Mouse (Mus musculus): ENCODE measurements around the gene Ulk4. TPM values are rescaled to one million over a fixed set of nuclear protein-coding genes. Genes with fewer than 3 reads are reported as not detected.
"Not testable (repeated sequence)": the region's sequence is repeated elsewhere in the genome, so short reads cannot be mapped to it uniquely, and the experiment has no call there.

Gene Ulk4
- polyA plus RNA-seq, 1 experiment, result 0.43 TPM

DNA sequence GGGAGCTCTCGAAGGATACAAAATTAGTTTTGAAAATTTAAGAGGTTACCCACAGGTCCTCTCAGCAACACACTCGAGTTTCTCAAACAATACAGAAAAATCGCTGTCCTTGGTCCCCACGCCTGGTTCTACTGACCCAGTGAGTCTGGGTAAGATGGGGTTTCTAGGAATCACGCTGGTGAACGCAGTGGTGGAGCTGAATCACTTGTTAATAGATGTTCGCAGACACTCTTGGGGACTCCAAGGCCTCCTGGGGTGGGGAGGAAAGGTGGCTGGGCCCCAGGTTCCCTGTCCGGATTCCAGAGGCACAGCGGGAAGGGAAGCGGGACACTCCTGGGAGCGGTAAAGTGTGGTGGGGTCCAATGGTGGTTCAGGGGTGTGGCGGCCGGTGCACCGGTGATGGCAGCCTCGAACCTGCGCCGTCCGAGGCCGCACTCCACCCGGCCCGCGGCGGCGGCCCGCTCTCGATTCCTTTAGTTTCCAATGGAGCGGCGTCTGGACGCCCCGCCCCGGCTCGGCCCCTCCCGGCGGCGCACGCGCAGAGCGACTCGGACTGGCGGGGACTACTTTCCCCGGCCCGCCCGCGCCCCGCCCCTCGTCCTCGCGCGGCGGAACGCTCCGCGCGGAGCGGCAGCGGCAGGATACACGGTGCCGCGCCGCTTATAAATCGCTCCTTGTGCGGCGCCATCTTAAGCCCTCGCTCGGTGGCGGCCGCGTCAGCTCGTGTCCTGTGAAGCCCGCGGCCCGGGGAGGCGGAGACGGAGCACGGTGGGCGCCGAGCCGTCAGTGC, 344.0 kb downstream of the Ulk4 start:
- DNase-seq (ENCODE audit: low read depth, low spot score), result no peak
- 5% methylated on average over 78 of the region's 78 CpGs for WGBS

- DNase-seq (ENCODE audit: low read depth, low spot score), result no peak
- WGBS, result 30% methylated on average over 6 of the region's 6 CpGs
Measured at GRCm38 (mm10) chr9:120932371-120932770, 344.6 kb downstream of the Ulk4 start.

- no peak for DNase-seq (ENCODE audit: low read depth, low spot score)
- 57% methylated on average over 8 of the region's 8 CpGs for WGBS
Measured at GRCm38 (mm10) chr9:120930811-120931210, 346.2 kb downstream of the Ulk4 start.

GRCm38 (mm10) chr9:120930021-120930420, 347.0 kb downstream of the Ulk4 start:
- 96% methylated on average over 12 of the region's 12 CpGs for WGBS
- no peak for DNase-seq (ENCODE audit: low read depth, low spot score)

GRCm38 (mm10) chr9:120929081-120929480, 347.9 kb downstream of the Ulk4 start, which contains the start of gene Ctnnb1:
Ctnnb1 (plus strand) TSS chr9:120929216.
- 92% methylated on average over 11 of the region's 11 CpGs for WGBS
- DNase-seq (ENCODE audit: low read depth, low spot score), result no peak

DNA sequence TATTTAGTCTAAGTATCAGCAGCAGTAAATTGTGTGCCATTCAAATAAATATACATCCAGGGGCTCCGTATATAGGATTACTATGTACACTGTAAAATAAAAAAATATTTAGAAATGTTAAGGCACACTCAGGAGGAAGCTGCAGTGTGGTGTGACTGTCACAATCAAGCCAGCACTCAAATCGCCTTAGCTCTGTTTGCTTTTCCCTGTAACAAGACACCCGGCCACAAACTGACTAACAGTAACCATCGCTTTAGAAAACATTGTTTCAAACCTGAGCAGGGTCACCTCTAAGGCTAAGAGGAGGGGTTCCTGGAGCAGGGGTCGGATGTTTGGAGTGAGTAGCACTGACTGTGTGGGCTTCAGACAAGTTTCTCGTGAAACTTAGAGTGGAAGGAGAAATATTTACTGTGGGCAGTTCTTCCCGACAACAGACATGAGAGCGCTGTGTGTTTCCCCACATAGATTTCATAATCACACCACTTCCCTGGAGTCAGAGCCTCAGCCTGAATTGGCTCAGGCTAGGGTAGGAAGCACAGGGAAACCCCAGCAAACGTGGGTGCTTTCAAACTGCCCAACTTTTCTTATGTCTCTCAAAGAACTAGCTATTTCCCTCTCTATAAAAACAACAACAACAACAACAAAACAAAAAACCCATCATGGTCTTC, 349.9 kb downstream of the Ulk4 start:
- WGBS, result 15% methylated on average over 9 of the region's 9 CpGs
- DNase-seq (ENCODE audit: low read depth, low spot score), result no peak

DNA sequence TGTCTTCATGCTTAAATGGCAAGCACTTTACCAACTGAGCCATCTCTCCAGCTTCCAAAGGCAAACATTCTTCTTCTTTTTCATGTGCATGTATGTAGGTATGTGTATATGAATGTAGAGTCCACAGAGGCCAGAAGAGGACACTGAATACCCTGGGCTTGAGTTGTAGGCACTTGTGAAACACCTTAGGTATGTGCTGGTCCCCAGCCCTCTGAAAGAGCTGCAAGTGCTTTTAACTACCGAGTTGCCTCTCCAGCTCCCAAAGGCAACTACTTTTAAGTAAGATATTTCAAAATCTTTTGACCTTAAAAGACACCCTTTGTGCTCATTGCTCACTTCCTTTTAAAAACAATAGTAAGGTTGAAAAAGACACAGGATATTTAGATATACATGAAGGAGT, 350.9 kb downstream of the Ulk4 start:
- DNase-seq (ENCODE audit: low read depth, low spot score), result no peak
- 52% methylated on average over 1 of the region's 1 CpGs for WGBS

- WGBS, result 38% methylated on average over 5 of the region's 5 CpGs
- no peak for DNase-seq (ENCODE audit: low read depth, low spot score)
Measured at GRCm38 (mm10) chr9:120919130-120919529, 357.9 kb downstream of the Ulk4 start.

DNA sequence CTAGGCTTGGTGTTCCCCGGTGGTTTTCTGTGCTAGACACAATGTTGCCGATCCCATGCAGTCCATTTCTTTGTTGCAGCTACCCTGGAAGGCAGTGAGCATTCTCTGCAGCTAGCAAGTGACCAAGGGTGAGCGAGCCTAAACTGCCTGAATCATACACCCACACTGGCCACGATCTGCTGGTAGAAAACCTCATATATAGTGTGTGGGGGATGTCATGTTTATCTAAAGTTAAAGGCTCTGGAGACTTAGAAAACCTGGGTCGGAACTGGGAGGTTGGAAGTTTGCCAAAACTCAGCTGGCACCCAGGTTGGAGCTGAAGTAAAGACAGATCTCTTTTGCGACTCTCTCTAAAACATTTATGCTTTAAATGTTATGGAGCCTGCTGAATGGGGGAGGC, 358.4 kb downstream of the Ulk4 start:
- 24% methylated on average over 6 of the region's 6 CpGs for WGBS
- DNase-seq (ENCODE audit: low read depth, low spot score), result no peak

DNA sequence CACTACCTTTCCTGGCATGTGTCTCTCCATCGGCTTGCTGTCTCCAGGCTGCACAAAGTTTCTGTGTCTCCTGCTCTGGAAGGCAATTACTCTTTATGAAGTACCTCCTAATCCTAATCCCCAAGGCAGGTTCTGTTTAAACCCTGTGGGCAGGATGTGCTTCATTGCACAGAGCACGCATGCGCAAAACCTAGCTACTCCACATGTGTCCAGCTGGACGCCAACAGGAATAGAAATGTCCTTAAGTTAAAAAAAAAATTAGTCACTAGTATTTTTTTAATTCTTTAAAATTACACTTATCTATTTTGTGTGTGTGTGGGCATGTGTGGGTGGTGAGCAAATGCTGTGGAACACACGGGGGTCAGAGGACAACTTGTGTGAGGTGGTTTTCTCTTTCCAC, 358.8 kb downstream of the Ulk4 start:
- WGBS, result 80% methylated on average over 5 of the region's 5 CpGs
- no peak for DNase-seq (ENCODE audit: low read depth, low spot score)

GRCm38 (mm10) chr9:120917619-120918018, 359.4 kb downstream of the Ulk4 start:
- not testable (repeated sequence) for DNase-seq (ENCODE audit: low read depth, low spot score)
- WGBS, result 98% methylated on average over 2 of the region's 2 CpGs

- 83% methylated on average over 14 of the region's 14 CpGs for WGBS
- DNase-seq (ENCODE audit: low read depth, low spot score), result no peak
Measured at GRCm38 (mm10) chr9:120914877-120915459, 362.0 kb downstream of the Ulk4 start.

- WGBS, result 81% methylated on average over 4 of the region's 4 CpGs
- DNase-seq (ENCODE audit: low read depth, low spot score), result no peak
Measured at GRCm38 (mm10) chr9:120914429-120914828, 362.6 kb downstream of the Ulk4 start.

DNA sequence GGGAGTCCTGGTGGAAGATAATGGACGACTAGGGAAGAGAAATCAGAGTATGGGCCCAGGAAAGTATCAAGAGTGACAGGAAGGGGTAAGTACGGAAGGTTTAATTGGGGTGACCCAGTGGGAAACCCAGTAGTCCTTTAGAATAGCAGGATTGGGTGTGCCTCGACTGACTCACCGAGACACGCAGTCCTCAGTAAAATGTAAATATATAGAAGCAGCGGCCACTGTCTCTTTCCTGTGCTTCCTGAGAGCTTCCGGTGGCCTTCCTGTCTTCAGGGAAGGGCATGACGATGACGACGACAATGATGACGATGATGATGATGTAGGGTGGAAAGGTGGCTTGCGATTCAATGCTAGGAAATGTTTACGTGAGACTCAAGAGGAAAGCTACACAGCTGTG, 363.8 kb downstream of the Ulk4 start:
- whole genome bisulfite sequencing, result 63% methylated on average over 13 of the region's 13 CpGs
- DNase-seq (ENCODE audit: low read depth, low spot score), result no peak

GRCm38 (mm10) chr9:120908461-120908860, 368.5 kb downstream of the Ulk4 start:
- WGBS, result 86% methylated on average over 6 of the region's 6 CpGs
- no peak for DNase-seq (ENCODE audit: low read depth, low spot score)

Other genes starting within 250 kb of the Ulk4 start
- gene Trak1, start 20.3 kb upstream of the Ulk4 start, polyA plus RNA-seq (2012; rRNA removed), result 45.8 and 80.6 TPM in 2 replicates
- gene Cck, start 218.5 kb upstream of the Ulk4 start, polyA plus RNA-seq (2012; rRNA removed), result 35.1 and 63.8 TPM in 2 replicates

Data from large intestine, adult 2 months (tissue).